Mouse (Mus musculus) bone marrow, adult 2 months (tissue): ENCODE results near the gene Slc25a11.

Experiments used
- CTCF ChIP-seq: fragments of 200-500 bp; IDR thresholded peaks from 2 replicates; pipeline ENCODE4 v1.5.1; 2011; ENCODE audit warnings: low read length, control low read depth; ENCODE audit not compliant: control insufficient read depth, insufficient read depth
- POLR2A ChIP-seq: fragments of 200-500 bp; IDR thresholded peaks from 2 replicates; pipeline ENCODE4 v1.6.1; 2011; ENCODE audit warnings: low read depth, mild to moderate bottlenecking, control low read depth, low read length, borderline replicate concordance; ENCODE audit not compliant: control insufficient read depth

DNA sequence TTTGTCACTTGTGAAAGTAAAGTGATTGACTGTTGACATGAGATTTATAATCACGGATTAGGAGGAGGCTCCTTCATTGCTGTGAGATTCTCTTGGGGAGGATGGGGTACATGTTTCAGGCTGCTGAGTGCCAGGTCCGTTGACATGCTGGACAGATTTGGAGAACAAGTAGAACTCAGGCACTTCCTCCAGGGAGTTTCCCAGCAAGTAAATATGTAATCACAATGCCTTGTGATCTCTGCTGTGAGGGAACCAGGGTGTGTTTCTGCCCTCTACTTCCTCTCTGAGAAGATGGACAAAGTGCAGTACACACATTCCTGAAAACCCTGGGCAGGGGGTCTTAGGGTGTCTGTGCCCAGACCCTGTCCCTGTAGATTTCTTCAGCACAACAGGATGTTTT lies 51.6 kb downstream of the Slc25a11 start:
- TF ChIP-seq CTCF (no peak), POLR2A (no peak)
